Mouse (Mus musculus) embryo, embryonic 11.5 days (tissue): ENCODE results near the gene Pld2.

Experiments used
- DNase-seq: peaks from one replicate; pipeline ENCODE4 v3.0.0-alpha.2; 2012; ENCODE audit warnings: low read depth, low spot score

Gene Pld2

GRCm38 (mm10) chr11:70577201-70577600, 37.3 kb downstream of the Pld2 start:
- DNase-seq, result no peak

DNA sequence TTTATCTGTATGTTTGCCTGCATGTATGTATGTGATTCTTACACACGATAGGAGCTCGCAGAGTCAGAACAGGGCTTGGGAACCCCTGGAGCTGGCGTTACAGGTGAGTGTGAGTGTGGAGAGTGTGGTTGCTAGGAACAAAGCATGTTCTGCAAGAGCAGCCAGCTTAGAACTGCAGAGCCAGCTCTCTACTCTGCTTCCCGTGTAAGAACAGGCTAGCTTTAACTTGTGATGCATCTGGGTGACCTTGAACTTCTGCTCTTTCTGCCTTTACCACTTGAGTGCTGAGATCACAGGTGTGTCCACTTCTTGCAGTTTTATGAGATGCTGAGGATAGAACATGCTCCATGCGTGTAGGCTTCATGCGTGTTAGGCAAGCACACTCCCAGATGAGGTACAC, 39.1 kb downstream of the Pld2 start:
- no peak for DNase-seq

DNA sequence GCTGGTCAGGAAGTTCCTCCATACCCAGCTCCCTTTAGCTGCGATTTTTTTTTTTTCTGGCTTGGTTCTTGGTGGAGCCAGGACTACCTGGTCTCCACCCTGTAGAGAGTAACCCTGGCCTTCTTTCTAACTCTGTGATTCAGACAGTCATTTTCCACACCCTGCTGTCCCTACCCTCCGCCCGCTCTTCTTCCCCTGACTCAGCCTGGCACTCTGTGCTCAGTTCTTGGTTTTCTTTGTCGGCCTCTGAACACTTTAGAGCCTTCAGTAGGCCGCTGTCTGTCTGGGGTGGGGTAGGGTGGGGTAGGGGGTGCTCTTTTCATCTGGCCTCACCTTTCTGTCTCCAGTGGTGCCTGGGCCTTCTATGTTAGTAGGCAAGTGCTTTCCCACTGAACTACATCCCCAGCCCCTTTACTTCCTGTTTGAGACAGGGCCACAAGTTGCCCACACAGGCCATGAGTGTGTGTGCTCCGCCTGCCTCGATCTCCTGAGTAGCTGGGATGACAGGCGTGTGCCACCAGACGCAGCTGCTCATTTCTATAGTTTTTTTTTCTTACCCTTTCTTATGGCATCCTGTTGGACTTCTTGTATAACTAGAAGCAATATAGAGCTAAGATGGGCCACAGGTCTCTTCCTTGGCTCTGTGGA, 40.0 kb downstream of the Pld2 start:
- no peak for DNase-seq

GRCm38 (mm10) chr11:70580358-70580720, 40.5 kb downstream of the Pld2 start:
- no peak for DNase-seq

- DNase-seq, result no peak
Measured at GRCm38 (mm10) chr11:70580921-70581320, 41.1 kb downstream of the Pld2 start.

- DNase-seq, result no peak
Measured at GRCm38 (mm10) chr11:70582196-70582595, 42.3 kb downstream of the Pld2 start.

GRCm38 (mm10) chr11:70583022-70583714, 43.3 kb downstream of the Pld2 start:
- no peak for DNase-seq

DNA sequence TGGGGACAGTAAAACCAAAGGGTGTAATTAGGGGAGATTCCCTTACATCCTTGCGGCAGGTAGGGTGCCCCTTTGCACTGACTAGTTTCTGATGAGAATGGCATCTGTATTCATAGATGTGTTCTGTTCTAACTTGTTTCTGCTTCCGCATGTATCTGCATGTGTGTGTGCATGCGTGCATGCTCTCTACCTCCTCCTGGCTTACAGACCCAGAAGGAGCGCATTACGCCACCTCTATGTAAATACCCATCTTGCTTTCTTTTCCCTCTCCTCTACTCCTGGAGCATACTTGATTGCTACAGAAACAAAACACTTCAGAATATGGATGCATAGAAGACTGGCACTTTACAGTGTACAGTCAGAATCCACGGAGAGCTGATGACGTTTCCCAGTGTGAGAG, 43.9 kb downstream of the Pld2 start:
- no peak for DNase-seq

- DNase-seq, result no peak
Measured at GRCm38 (mm10) chr11:70585457-70585856, 45.6 kb downstream of the Pld2 start.

DNA sequence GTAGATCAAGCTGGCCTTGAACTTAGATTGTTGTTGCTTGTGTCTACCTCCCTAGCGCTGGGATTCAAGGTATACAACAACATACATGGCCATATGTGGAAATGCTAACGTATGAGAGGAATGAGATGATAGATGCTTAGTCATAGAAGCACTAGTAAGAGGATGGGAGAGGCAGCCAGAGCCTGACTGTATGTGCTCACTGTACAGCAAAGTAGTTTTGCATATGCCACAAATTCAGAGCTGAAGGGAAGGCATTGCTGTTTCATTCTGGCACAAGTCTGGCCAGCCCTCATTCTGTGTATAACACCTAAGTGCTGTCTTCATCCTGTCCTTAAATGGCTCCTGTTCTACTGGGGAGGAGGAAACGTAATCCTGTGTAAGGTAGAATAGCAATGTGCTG, 46.4 kb downstream of the Pld2 start:
- no peak for DNase-seq

GRCm38 (mm10) chr11:70586954-70587353, 47.1 kb downstream of the Pld2 start:
- no peak for DNase-seq

DNA sequence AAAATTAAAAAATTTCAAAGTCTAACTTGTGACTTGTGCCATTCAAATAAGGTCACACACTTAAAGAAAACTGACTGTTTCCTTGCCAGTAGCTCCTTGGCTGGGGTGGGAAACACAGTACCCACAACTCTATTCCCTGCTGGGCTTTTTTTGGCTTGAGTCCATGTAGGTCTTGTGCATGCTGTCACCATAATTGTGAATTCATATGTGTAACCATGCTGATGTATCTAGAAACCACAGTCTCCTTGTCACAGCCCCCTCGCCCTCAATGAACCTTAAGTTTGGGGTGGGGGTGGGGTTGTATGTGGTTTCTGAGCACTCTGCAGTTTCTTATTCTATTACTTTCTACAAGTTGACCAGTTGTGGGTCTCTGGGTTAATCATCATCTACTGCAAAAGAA, 51.9 kb downstream of the Pld2 start:
- no peak for DNase-seq

DNA sequence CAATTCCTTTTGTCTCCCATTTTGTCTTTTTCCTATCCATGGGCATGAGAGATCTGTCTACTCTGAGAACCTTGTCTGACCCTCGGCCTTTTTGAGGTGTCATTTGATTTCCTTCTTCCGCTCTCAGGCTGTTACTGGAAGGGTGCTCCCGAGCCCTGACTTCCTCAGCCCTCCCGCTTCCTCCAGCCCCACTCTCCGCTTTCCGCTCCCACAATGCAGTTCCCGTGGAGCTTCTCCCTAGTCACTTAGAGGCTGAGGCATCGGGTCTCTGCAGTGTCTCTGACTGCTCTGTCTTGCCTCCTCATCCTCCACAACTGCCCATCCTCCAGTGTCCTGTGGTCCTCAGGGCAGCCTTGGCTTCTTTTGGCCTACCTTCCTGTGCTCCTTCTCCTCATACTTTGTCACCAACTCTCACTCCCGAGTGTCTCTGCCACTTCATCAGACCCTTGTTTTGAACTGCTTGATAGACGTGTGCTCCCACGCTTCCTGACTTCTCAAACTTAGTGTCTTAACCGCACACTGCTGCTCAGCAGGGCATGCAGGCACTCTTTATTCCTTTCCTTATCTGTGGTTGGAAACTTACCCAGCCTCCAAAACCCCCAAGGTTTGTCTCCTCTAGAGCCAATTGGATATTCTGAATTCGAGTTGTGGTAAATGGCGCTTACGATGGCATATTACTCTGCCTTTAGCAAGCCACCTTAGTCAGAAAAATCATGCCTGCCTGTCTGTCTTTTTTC, 54.6 kb downstream of the Pld2 start:
- no peak for DNase-seq

DNA sequence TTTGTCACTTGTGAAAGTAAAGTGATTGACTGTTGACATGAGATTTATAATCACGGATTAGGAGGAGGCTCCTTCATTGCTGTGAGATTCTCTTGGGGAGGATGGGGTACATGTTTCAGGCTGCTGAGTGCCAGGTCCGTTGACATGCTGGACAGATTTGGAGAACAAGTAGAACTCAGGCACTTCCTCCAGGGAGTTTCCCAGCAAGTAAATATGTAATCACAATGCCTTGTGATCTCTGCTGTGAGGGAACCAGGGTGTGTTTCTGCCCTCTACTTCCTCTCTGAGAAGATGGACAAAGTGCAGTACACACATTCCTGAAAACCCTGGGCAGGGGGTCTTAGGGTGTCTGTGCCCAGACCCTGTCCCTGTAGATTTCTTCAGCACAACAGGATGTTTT, 55.8 kb downstream of the Pld2 start:
- no peak for DNase-seq

DNA sequence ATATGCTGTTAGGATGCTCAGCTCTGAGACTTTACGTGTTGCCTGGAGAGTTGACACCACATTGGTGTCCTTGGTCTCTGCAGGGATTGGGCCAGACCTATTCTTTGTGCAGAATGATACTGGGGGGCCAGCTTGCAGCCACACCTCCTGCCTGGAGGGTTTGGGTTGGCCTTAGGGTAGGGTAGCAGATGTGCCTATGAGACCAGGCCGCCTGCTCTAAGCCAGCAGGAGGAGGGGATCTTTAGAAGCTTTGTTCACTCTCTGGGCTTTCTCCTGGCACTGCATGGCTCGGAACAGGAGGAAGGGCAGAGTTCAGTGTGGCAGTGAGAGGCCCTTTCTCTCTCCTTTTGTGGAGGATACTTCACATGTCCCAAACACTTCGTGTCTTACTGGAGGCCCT, 56.2 kb downstream of the Pld2 start:
- DNase-seq, result no peak

GRCm38 (mm10) chr11:70597301-70597700, 57.4 kb downstream of the Pld2 start:
- no peak for DNase-seq

- no peak for DNase-seq
Measured at GRCm38 (mm10) chr11:70598451-70598953, 58.6 kb downstream of the Pld2 start.

- peak; percentile 61 for DNase-seq
Measured at GRCm38 (mm10) chr11:70605024-70605566, 65.2 kb downstream of the Pld2 start.

DNA sequence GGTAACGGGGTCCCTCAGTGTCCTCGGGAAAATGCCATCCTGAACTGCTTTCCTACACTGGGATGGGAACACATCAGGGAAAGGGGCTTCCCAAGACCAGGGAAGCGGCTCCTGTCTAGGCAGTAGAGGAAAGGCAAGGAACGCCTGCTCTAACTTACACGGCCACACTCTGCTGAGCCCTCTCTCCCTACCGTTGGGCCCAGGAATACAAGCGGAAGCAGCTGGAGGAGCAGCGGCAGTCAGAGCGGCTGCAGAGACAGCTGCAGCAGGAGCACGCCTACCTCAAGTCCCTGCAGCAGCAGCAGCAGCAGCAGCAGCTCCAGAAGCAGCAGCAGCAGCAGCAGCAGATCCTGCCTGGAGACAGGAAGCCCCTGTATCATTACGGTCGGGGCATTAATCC, 66.9 kb downstream of the Pld2 start:
- DNase-seq, result no peak

GRCm38 (mm10) chr11:70607611-70608010, 67.7 kb downstream of the Pld2 start:
- no peak for DNase-seq
